20 mouse cellular contexts compared by ENCODE assay signal in genomic region chr13:42929529-42930235, GRCm38 (mm10).
DNase-seq lines count a peak whose midpoint lies in the region; ATAC-seq and TF ChIP-seq lines count a peak whose summit lies in the region.
"Had no signal": no experiment of that assay in that cellular context is flagged by ENCODE, and none has a peak within 500 bp of the region (broad histone marks: within the 10 kb centered on the region; RNA-seq: fewer than 3 reads in every experiment).

No protein-coding gene starts in this region.

- intact Hi-C loops in gastrocnemius, adult 2 months (cut with DNase I), result no loop called here
- intact Hi-C loops in gastrocnemius, postnatal 14 days (cut with DNase I; ENCODE audit: low total_unique reads), result no loop called here

- peak; percentile 28 for DNase-seq in gastrocnemius, adult 2 months
- no peak for DNase-seq in gastrocnemius, postnatal 14 days
- DNase-seq in limb, embryonic 10.5 days (ENCODE audit: low spot score), result no peak
- DNase-seq in thymus, postnatal 25 days, result no peak
- DNase-seq: adrenal gland, adult 2 months; cerebellum, adult 9-11 months; heart, postnatal 14 days; kidney, adult 9 months; kidney, postnatal 36 days; liver, postnatal 0 days; lung, postnatal 14 days; right cerebral cortex, adult 18-20 months had no signal

- no peaks in the 10 kb centered on the region; the same call in 1 of the 2 replicates for H3K36me3 ChIP-seq in midbrain, embryonic 15.5 days (replicated peaks)
- no peaks in the 10 kb centered on the region for H3K36me3 ChIP-seq in midbrain, embryonic 16.5 days (ENCODE audit: control insufficient read depth, insufficient read depth, low read length)
- no peaks in the 10 kb centered on the region for H3K36me3 ChIP-seq in limb, embryonic 10.5 days
- no peaks in the 10 kb centered on the region for H3K36me3 ChIP-seq in heart, embryonic 12.5 days
- H3K36me3 ChIP-seq in heart, embryonic 11.5 days (ENCODE audit: control insufficient read depth, insufficient read depth, low read length), result no peaks in the 10 kb centered on the region
- H3K36me3 ChIP-seq: embryonic facial prominence, embryonic 12.5 days; forebrain, embryonic 10.5 days; G1E had no signal

- H3K27ac ChIP-seq in gastrocnemius, adult 2 months, result peak overlapping the region; percentile 49
- 0 out of 2 replicates have a peak overlapping the region, but pooled peaks have one; percentile 23 for H3K27ac ChIP-seq in midbrain, embryonic 15.5 days
- no peak overlapping the region for H3K27ac ChIP-seq in midbrain, embryonic 16.5 days (ENCODE audit: low read length)
- H3K27ac ChIP-seq in limb, embryonic 10.5 days, result peak overlapping the region; percentile 30; the same call in 1 of the 2 replicates
- no peak overlapping the region for H3K27ac ChIP-seq in heart, embryonic 12.5 days (ENCODE audit: poor library complexity, severe bottlenecking)
- H3K27ac ChIP-seq in heart, embryonic 11.5 days (ENCODE audit: low read depth, low read length), result no peak overlapping the region
- H3K27ac ChIP-seq: embryonic facial prominence, embryonic 12.5 days; forebrain, embryonic 10.5 days; hindbrain, embryonic 13.5 days had no signal

- TF ChIP-seq CTCF in gastrocnemius, adult 2 months (IDR thresholded peaks at IDR 0.05), result no peak

- no peak overlapping the region for H3K9ac ChIP-seq in midbrain, embryonic 15.5 days
- H3K9ac ChIP-seq in midbrain, embryonic 16.5 days (ENCODE audit: low read depth, low read length), result no peak overlapping the region
- no peak overlapping the region for H3K9ac ChIP-seq in heart, embryonic 12.5 days
- H3K9ac ChIP-seq in heart, embryonic 11.5 days (ENCODE audit: low read depth, low read length), result no peak overlapping the region
- H3K9ac ChIP-seq: embryonic facial prominence, embryonic 12.5 days; hindbrain, embryonic 13.5 days; liver, postnatal 0 days had no signal

- 45% methylated on average over 10 of the region's 10 CpGs for WGBS in midbrain, embryonic 15.5 days
- 38% methylated on average over 10 of the region's 10 CpGs for WGBS in midbrain, embryonic 16.5 days
- WGBS in limb, embryonic 10.5 days, result 54% methylated on average over 10 of the region's 10 CpGs
- WGBS in heart, embryonic 12.5 days, result 41% methylated on average over 10 of the region's 10 CpGs
- 54% methylated on average over 10 of the region's 10 CpGs for WGBS in heart, embryonic 11.5 days (ENCODE audit: insufficient replicate concordance)

- no peak overlapping the region for H3K4me2 ChIP-seq in midbrain, embryonic 15.5 days
- no peak overlapping the region for H3K4me2 ChIP-seq in midbrain, embryonic 16.5 days (ENCODE audit: low read length)
- H3K4me2 ChIP-seq in heart, embryonic 12.5 days, result no peak overlapping the region
- H3K4me2 ChIP-seq in heart, embryonic 11.5 days, result no peak overlapping the region
- H3K4me2 ChIP-seq: embryonic facial prominence, embryonic 12.5 days; hindbrain, embryonic 13.5 days had no signal

- H3K4me3 ChIP-seq in gastrocnemius, adult 2 months, result no peak overlapping the region; the same call in 1 of the 2 replicates
- H3K4me3 ChIP-seq in midbrain, embryonic 15.5 days, result no peak overlapping the region
- H3K4me3 ChIP-seq in midbrain, embryonic 16.5 days (ENCODE audit: low read depth, low read length), result no peak overlapping the region
- no peak overlapping the region for H3K4me3 ChIP-seq in limb, embryonic 10.5 days
- no peak overlapping the region for H3K4me3 ChIP-seq in heart, embryonic 12.5 days
- no peak overlapping the region for H3K4me3 ChIP-seq in heart, embryonic 11.5 days (ENCODE audit: low read depth, low read length)
- H3K4me3 ChIP-seq: embryonic facial prominence, embryonic 12.5 days; forebrain, embryonic 10.5 days; hindbrain, embryonic 13.5 days had no signal

- ATAC-seq in midbrain, embryonic 15.5 days (replicated peaks), result no peak
- ATAC-seq in midbrain, embryonic 16.5 days, result no peak
- ATAC-seq in heart, embryonic 12.5 days (ENCODE audit: insufficient number of reproducible peaks, low FRiP score), result no peak
- no peak for ATAC-seq in heart, embryonic 11.5 days (replicated peaks; ENCODE audit: insufficient number of reproducible peaks, low FRiP score, low TSS enrichment)
- ATAC-seq: liver, postnatal 0 days had no signal

- no peaks in the 10 kb centered on the region for H3K27me3 ChIP-seq in midbrain, embryonic 15.5 days (replicated peaks)
- no peaks in the 10 kb centered on the region for H3K27me3 ChIP-seq in midbrain, embryonic 16.5 days (ENCODE audit: control insufficient read depth, insufficient read depth, low read depth, low read length)
- H3K27me3 ChIP-seq in limb, embryonic 10.5 days (ENCODE audit: low read depth, poor library complexity, severe bottlenecking), result peaks cover 11% of the 10 kb centered on the region; the same call in 1 of the 2 replicates
- no peaks in the 10 kb centered on the region for H3K27me3 ChIP-seq in heart, embryonic 12.5 days (replicated peaks)
- no peaks in the 10 kb centered on the region for H3K27me3 ChIP-seq in heart, embryonic 11.5 days (ENCODE audit: control insufficient read depth, insufficient read depth, low read length)
- H3K27me3 ChIP-seq: embryonic facial prominence, embryonic 12.5 days; hindbrain, embryonic 13.5 days had no signal

- 0 out of 2 replicates have a peak, but pooled peaks cover 2% of the 10 kb centered on the region for H3K9me3 ChIP-seq in midbrain, embryonic 15.5 days
- no peaks in the 10 kb centered on the region for H3K9me3 ChIP-seq in midbrain, embryonic 16.5 days (replicated peaks; ENCODE audit: control insufficient read depth, low read length, poor library complexity, severe bottlenecking)
- H3K9me3 ChIP-seq in limb, embryonic 10.5 days (replicated peaks), result no peaks in the 10 kb centered on the region
- peaks cover 16% of the 10 kb centered on the region for H3K9me3 ChIP-seq in heart, embryonic 12.5 days (replicated peaks)
- peaks cover 4% of the 10 kb centered on the region for H3K9me3 ChIP-seq in heart, embryonic 11.5 days (replicated peaks; ENCODE audit: control insufficient read depth, low read length)
- H3K9me3 ChIP-seq: G1E had no signal

- H3K4me1 ChIP-seq in midbrain, embryonic 15.5 days, result no peaks in the 10 kb centered on the region
- H3K4me1 ChIP-seq in midbrain, embryonic 16.5 days (ENCODE audit: control insufficient read depth, insufficient read depth, low read length), result peaks cover 4% of the 10 kb centered on the region; the same call in 1 of the 2 replicates
- peaks cover 24% of the 10 kb centered on the region for H3K4me1 ChIP-seq in limb, embryonic 10.5 days
- no peaks in the 10 kb centered on the region for H3K4me1 ChIP-seq in heart, embryonic 12.5 days (replicated peaks)
- no peaks in the 10 kb centered on the region for H3K4me1 ChIP-seq in heart, embryonic 11.5 days (ENCODE audit: control insufficient read depth, insufficient read depth, low read length)

Comparison
In these comparisons a context has a peak if more than half of its experiments do, and no peak if none do; other contexts are left out.
1. H3K27ac ChIP-seq: peak in gastrocnemius, adult 2 months (single experiment), midbrain, embryonic 15.5 days (single experiment) and limb, embryonic 10.5 days (single experiment); none in midbrain, embryonic 16.5 days (single experiment), heart, embryonic 12.5 days (single experiment) and heart, embryonic 11.5 days (single experiment).